Mouse (Mus musculus) embryo, embryonic 10.5 days (tissue): Measurements from ENCODE around the gene Slc25a24.
A peak's percentile ranks its signal among the peaks of the same experiment; 100 is the strongest.

Experiments
- DNase-seq: peaks from one replicate; pipeline ENCODE4 v3.0.0-alpha.2; 2015; ENCODE audit warnings: low spot score

The Slc25a24 gene

GRCm38 (mm10) chr3:109122641-109123530, at the start of gene Slc25a24:
Slc25a24 (plus strand) TSS chr3:109123149.
- peak; percentile 65 for DNase-seq

- no peak for DNase-seq
Measured at GRCm38 (mm10) chr3:109080169-109080568, 42.8 kb upstream of the Slc25a24 start, which contains the start of gene Slc25a54. Slc25a54 (plus strand) TSS chr3:109080469.

GRCm38 (mm10) chr3:109084418-109084817, 38.5 kb upstream of the Slc25a24 start:
- no peak for DNase-seq

GRCm38 (mm10) chr3:109088460-109088859, 34.5 kb upstream of the Slc25a24 start:
- no peak for DNase-seq

- DNase-seq = peak; percentile 6
Measured at GRCm38 (mm10) chr3:109104702-109105101, 18.2 kb upstream of the Slc25a24 start.

- DNase-seq = no peak
Measured at GRCm38 (mm10) chr3:109117136-109117535, 5.8 kb upstream of the Slc25a24 start.

- DNase-seq = no peak
Measured at GRCm38 (mm10) chr3:109119562-109119961, 3.4 kb upstream of the Slc25a24 start.

GRCm38 (mm10) chr3:109119973-109120372, 3.0 kb upstream of the Slc25a24 start:
- no peak for DNase-seq

- peak; percentile 54 for DNase-seq
Measured at GRCm38 (mm10) chr3:109123531-109123981, 607 bp downstream of the Slc25a24 start.

- peak; percentile 27 for DNase-seq
Measured at GRCm38 (mm10) chr3:109124091-109124490, 1.1 kb downstream of the Slc25a24 start.

- DNase-seq = no peak
Measured at GRCm38 (mm10) chr3:109125531-109125930, 2.6 kb downstream of the Slc25a24 start.

- no peak for DNase-seq
Measured at GRCm38 (mm10) chr3:109129768-109130167, 6.8 kb downstream of the Slc25a24 start.

GRCm38 (mm10) chr3:109132966-109133365, 10.0 kb downstream of the Slc25a24 start:
- DNase-seq = no peak

GRCm38 (mm10) chr3:109134036-109134435, 11.1 kb downstream of the Slc25a24 start:
- no peak for DNase-seq

GRCm38 (mm10) chr3:109135352-109135751, 12.4 kb downstream of the Slc25a24 start:
- no peak for DNase-seq

GRCm38 (mm10) chr3:109152561-109152960, 29.6 kb downstream of the Slc25a24 start:
- DNase-seq = no peak

- DNase-seq = no peak
Measured at GRCm38 (mm10) chr3:109153410-109153809, 30.5 kb downstream of the Slc25a24 start.

GRCm38 (mm10) chr3:109155926-109156669, 33.1 kb downstream of the Slc25a24 start:
- no peak for DNase-seq

- DNase-seq = no peak
Measured at GRCm38 (mm10) chr3:109157481-109157880, 34.5 kb downstream of the Slc25a24 start.

- DNase-seq = no peak
Measured at GRCm38 (mm10) chr3:109164088-109164487, 41.1 kb downstream of the Slc25a24 start.

GRCm38 (mm10) chr3:109164644-109165043, 41.7 kb downstream of the Slc25a24 start:
- DNase-seq = no peak

GRCm38 (mm10) chr3:109165214-109165829, 42.4 kb downstream of the Slc25a24 start:
- DNase-seq = no peak
